Mouse (Mus musculus) cortical plate, adult 2 months (tissue): ENCODE measurements around the gene Fam83c.

Experiments used
- CTCF ChIP-seq: fragments of 200-500 bp; IDR thresholded peaks from 2 replicates; pipeline ENCODE4 v1.5.1; 2011; ENCODE audit warnings: mild to moderate bottlenecking, control low read depth, low read length; ENCODE audit not compliant: insufficient read depth; ENCODE audit errors: extremely low read depth
- POLR2A ChIP-seq: fragments of 200-500 bp; IDR thresholded peaks from 2 replicates; pipeline ENCODE4 v1.6.1; 2011; ENCODE audit warnings: mild to moderate bottlenecking, low read length, control low read depth; ENCODE audit not compliant: insufficient read depth; ENCODE audit errors: extremely low read depth

DNA sequence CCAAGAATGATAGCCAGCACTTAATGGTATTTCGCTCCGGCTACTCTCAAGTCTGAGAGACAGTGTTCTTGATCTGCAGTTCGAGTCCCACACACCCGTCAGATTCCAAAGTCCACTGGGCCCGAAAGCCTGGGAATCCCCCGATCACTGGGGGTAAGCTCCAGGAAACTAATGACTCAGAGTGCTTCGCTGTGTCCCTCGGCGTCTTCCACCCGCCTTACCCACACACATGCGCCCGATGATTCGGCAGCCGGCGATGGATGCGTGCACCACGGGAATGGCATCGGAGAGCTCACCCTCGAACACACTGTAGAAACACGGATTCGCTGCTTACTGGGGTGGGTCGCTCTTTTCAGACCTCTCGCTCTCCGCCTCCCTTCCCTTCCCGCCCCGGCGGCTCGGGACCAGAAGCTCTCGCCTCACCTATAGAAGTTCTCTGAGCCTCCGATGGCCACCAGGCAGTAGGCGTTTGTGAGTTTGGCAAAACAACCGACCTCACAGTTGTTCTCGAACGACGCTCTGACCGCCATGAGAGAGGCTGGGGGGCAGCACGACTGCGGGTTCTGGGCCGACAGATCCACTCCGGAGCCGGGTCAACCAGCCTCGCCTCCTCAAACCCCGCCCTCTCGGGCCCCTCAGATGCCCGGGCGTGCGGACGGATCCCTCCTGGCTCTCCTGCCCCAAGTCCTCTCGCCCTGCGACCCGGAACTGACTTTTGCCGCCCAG lies 8.6 kb downstream of the Fam83c start:
- TF ChIP-seq POLR2A (no peak), CTCF (no peak)
